In the genomic region with DNA sequence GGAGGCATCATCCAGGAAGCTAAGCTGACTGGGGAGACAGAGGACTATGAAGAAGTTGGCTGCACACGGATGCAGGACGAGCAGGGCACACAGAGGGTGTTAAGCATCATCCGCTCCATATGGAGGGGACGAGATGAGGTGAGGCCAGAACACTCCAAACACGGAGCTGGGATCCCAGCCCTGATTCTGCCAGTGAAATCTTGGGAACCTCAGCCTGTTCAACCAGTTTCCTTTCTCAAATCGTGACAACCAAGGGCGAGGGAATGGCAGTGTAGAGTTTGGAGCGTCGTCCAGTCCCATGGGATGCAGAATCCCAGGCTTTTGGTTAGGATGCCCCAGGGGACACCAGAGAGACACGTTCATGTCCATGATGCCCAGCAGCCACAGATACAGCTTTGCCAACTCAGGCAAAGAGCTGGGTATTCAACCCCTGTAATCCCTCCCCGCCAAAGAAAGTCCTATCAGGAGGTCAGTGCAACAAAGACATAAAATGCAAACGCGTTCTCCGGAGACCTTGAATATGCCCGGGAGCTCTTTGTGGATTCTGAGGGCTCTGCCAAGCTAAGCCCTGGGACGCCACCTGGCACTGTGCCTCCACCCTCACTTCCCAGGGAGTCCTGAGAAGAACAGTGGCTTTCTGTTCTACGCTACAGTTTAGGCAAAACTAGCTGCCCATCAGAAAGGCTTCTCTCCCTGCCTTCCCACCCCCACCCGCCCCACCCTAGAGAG, we compare ENCODE assay signal across 8 mouse cellular contexts.
DNase-seq lines count a peak whose midpoint lies in the region; ATAC-seq and TF ChIP-seq lines count a peak whose summit lies in the region.

No protein-coding gene starts in this region.

- ATAC-seq in heart, embryonic 16.5 days (replicated peaks; ENCODE audit: extremely low read depth, insufficient read depth, low FRiP score), result no peak
- ATAC-seq in limb, embryonic 15.5 days (ENCODE audit: insufficient number of reproducible peaks, low FRiP score, low TSS enrichment, low read depth), result peak; percentile 12; the same call in 1 of the 2 replicates

- no peak for TF ChIP-seq CTCF in gastrocnemius, adult 2 months (IDR thresholded peaks at IDR 0.05)

- no peak overlapping the region for H3K4me2 ChIP-seq in heart, embryonic 16.5 days (ENCODE audit: low read depth, low read length)
- H3K4me2 ChIP-seq in limb, embryonic 15.5 days, result peak overlapping the region; percentile 32

- H3K36me3 ChIP-seq in heart, embryonic 16.5 days (ENCODE audit: control insufficient read depth, insufficient read depth), result peaks cover 16% of the 10 kb centered on the region
- peaks cover 29% of the 10 kb centered on the region for H3K36me3 ChIP-seq in limb, embryonic 15.5 days

- peaks cover 26% of the 10 kb centered on the region for H3K4me1 ChIP-seq in heart, embryonic 16.5 days (ENCODE audit: control insufficient read depth, insufficient read depth, low read length)
- H3K4me1 ChIP-seq in limb, embryonic 15.5 days, result peaks cover 49% of the 10 kb centered on the region

- intact Hi-C loops in gastrocnemius, adult 2 months (cut with DNase I), result no loop called here

- H3K27ac ChIP-seq in gastrocnemius, adult 2 months, result peak overlapping the region; percentile 87
- H3K27ac ChIP-seq in heart, embryonic 16.5 days (ENCODE audit: low read length), result peak overlapping the region; percentile 53
- peak overlapping the region; percentile 79 for H3K27ac ChIP-seq in limb, embryonic 15.5 days

- WGBS in heart, embryonic 16.5 days, result 68% methylated on average over 18 of the region's 18 CpGs
- whole genome bisulfite sequencing in limb, embryonic 15.5 days, result 57% methylated on average over 18 of the region's 18 CpGs

- no peaks in the 10 kb centered on the region for H3K9me3 ChIP-seq in heart, embryonic 16.5 days (replicated peaks; ENCODE audit: control insufficient read depth, low read length)
- H3K9me3 ChIP-seq in limb, embryonic 15.5 days, result no peaks in the 10 kb centered on the region

- peak overlapping the region; percentile 56 for H3K4me3 ChIP-seq in gastrocnemius, adult 2 months
- no peak overlapping the region for H3K4me3 ChIP-seq in heart, embryonic 16.5 days (ENCODE audit: low read length)
- no peak overlapping the region for H3K4me3 ChIP-seq in limb, embryonic 15.5 days

- DNase-seq in gastrocnemius, adult 2 months, result peak; percentile 79
- no peak for DNase-seq in gastrocnemius, postnatal 25 days
- peak; percentile 90 to 91 for DNase-seq in right cerebral cortex, postnatal 10 days (ENCODE audit: low spot score in 2 of 2)
- DNase-seq in right cerebral cortex, postnatal 36 days (ENCODE audit: low spot score in 2 of 2), result no peak
- DNase-seq in thymus, postnatal 36 days, result no peak
- no peak for DNase-seq in embryo, embryonic 11 days

- H3K9ac ChIP-seq in heart, embryonic 16.5 days (ENCODE audit: low read length), result no peak overlapping the region; the same call in 1 of the 2 replicates
- H3K9ac ChIP-seq in limb, embryonic 15.5 days, result no peak overlapping the region

- H3K27me3 ChIP-seq in heart, embryonic 16.5 days (ENCODE audit: control insufficient read depth, insufficient read depth, low read length), result no peaks in the 10 kb centered on the region
- H3K27me3 ChIP-seq in limb, embryonic 15.5 days, result no peaks in the 10 kb centered on the region

Comparison
In these comparisons a context has a peak if more than half of its experiments do, and no peak if none do; other contexts are left out.
1. DNase-seq: peak in gastrocnemius, adult 2 months (single experiment) and right cerebral cortex, postnatal 10 days (2 of 2); none in gastrocnemius, postnatal 25 days (single experiment), right cerebral cortex, postnatal 36 days (0 of 2), thymus, postnatal 36 days (0 of 2) and embryo, embryonic 11 days (single experiment).
2. Peak in every context shown above with its lines, with median percentiles within 50 percentile points of each other: H3K27ac ChIP-seq.